Mouse (Mus musculus) testis, postnatal 14 days (tissue): ENCODE measurements around the gene Wwc2.

Source experiments
- DNase-seq: peaks from one replicate; pipeline ENCODE4 v3.0.0; 2021; ENCODE audit warnings: low spot score

Wwc2 gene

DNA sequence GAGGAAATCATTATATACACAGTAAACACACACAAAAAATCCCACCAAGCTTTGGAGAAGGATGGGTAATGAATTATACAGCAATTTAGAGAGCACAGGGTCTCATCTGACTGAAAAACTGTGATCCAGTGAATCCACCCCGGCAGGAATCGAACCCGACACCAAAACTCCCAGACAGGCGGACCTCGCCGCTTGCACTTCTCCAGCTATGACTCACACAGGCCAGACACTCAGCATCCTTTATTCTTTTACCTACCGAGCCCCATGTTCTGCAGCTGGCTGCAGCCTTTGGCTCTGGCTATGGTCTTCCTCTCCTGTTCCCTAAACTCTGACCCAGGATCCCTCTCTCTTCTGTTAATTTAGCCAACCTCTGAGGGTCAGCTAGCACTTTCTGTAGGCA lies 85.5 kb downstream of the Wwc2 start:
- no peak for DNase-seq

DNA sequence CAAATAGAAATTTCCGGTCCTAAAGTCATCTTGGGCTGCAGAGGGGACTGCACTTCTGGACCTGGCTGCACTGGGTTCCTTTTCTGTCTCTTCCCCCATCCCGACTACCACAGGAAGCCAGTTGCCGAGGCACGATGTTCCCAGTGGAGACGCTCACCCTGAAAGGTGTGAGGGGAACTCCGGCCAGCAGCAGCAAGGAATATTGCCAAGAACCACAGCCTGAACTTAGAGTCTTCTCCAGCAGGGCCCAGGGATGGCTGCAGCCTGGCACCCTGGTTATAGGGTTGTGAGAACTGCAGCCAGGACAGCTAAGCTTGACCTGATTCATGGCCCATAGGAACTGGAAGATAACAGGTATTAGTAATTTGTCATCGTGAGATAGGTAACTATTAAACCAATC lies 86.7 kb downstream of the Wwc2 start:
- DNase-seq: no peak

DNA sequence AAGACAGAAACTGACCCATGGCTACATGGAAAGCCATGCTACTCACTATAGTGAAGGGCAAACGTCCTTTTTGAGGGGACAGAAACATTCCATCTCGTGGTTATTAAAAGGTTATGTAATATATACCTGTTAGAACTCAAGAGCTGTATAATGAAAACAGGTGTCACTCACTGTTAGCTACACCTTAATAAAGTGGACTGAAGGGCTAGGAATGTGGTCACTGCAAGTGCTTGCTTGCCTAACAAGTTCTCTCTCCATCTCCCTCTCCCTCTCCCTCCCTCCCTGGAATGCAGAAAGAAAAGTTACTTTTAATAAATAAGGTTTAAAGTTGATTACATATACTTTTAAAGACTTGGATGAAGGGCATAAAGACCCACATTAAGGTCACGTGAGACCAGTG lies 88.0 kb downstream of the Wwc2 start:
- no peak for DNase-seq

DNA sequence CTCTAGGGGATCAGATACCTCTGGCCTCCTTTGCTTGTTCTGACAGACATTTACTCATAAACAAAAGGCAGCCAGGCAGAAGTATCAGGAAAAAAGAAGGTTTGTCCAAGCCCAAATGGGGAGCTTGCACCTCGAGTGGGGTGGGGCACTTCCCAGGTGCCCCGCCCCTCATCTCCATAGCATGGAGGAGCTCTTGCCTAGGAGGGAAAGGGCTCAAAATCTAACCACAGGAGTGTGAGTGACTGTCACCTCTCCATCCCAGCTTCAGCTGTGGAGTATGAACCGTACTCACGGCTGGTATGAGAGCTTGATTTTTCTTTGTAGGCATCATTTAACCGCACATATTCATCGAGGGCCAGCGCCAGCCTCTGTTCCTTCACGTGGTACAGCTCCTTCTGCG lies 90.4 kb downstream of the Wwc2 start:
- DNase-seq: no peak

DNA sequence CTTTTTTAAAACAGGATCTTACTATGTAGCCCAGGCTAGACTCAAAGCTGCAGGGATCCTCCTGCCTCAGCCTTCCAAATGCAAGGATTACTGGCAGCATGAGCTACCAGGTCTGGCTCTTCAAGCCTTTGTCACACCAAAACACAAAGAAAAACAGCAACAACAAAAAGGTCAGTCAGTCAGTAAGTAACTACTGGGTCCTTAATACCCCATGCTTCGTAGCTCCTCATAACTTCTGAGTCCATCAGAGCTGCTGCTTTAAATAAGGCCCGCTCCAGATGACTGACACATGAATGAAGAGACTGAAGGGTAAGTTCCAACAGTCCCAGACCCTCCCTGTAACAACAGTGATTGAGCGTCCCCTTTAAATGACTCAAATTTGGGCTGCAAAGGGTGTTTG lies 90.8 kb downstream of the Wwc2 start:
- no peak for DNase-seq

DNA sequence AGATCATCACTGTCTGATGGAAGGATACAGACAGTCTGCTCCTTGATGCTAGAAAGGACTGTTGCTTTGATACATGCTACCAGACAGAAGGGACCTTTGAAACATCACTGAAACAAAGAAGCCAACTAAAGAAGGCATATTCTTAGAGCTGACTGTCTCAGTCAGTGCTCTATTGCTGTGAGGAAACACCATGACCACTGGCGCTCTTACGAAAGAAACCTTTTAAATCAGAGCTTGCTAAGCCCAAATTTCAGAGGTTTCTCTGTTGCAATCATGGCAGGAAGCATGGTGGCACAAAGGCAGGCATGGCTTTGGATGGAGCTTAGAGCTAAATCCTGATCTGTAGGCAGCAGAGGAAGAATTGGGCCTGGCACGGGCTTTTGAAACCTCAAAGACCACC lies 98.3 kb downstream of the Wwc2 start:
- DNase-seq: no peak

DNA sequence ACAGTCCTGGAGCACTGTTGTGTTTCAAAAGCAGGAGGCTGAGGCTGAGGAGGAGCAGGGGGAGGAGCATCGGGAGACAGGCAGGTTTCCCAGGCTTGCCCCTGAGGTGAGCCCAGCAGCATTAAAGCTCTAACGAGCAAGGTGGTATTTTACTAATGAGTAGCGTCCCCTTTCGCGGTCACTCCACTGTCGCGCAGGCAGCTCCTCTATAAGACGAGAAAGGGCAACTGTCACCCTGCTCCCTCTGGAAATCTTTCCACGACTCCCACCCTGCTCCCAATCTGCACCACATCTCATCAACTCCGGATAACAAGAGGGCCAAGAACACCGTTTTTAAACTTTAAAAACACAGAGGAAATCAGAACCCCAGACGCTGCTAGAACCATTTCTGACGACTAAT lies 99.1 kb downstream of the Wwc2 start:
- no peak for DNase-seq

DNA sequence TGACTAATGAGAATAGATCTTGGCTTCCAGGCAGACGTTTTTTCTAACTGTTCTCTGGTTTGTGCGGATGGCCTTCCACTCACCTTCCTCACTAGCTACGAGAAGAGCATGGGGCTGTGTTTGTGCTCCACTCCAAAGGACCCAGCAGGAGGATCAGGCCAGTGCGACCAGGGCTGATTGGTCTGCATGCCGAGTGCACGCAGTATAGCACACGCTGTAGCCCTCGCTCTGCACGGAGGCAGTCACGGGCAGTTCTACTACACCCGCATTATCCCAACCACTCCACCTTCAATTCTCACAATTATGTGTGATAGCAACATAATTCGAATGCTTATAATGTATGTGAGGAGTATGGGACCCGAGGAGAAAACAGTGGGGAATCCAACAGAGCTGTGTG lies 99.9 kb downstream of the Wwc2 start:
- no peak for DNase-seq

DNA sequence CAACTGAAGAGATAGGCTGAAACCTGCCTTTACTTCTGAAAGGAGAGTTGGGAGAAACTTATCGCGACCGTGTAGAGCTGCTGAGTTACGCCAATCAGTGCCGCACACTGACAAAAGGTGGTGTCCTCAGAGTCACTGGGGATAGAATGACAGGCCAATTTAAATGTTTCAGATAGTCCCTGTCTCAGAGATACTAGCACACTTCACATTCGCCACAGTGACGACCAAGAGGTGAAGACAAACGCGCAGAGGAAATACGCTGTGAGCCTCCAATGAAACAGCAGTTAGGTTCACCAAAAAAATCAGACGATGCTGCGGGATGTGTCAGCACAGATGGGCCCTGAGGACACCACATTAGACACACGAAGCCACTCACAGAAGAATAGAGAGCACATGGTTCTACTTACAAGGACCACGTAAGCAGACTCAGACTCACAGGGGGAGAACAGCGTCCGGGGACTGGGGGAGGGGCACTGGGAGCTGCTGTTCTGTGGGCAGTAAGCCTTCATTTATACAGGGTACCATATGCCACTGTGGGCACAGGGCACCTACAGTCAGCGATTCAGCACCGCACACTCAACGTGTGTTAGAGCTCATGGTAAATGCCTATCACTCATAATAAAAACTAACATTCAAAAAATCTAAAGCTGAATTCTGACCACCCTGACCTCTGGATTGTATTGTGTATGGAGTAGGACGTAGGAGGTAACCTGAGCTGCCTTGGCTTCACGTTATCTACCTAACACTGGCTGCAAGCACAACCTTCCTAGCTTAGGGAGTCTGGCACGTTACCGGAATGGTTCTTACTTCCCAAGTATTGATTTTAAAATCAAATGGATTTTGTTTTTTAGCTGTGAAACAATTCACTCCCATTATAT lies 100.5 kb downstream of the Wwc2 start:
- DNase-seq: no peak

DNA sequence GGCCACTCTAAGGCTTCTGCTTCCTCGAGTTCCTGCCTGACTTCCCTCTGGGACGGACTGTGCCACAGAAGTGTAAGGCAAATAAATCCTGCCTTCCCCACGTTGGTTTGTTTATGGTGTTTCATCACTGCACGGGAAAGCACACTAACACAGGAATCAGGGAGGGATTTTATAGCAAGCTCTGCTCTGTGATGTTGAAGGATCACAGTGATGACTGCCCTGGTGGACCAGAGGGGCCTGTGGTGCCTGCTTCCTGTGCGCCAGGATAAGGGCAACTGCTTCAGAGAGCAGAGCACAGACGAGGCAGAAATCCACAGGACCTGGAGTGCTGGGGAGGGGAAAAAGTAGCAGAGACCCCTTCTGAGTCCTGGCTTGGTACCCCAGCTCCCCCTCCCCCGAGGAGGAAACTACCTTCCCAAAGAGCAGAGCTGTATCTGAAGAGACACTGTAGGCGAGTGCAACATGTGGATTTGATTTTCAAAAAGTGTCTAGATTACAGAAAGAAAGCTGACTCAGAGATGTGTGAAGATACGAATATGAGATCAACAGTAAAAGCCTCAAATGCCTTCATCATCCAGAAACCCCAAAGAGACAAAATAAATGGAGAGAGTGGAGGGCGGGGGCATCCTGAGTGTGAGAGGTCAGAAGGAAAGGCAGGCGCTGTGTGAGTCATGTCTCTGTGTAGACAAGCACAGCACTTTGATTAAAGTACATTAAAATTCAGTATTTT lies 101.7 kb downstream of the Wwc2 start:
- DNase-seq: no peak

DNA sequence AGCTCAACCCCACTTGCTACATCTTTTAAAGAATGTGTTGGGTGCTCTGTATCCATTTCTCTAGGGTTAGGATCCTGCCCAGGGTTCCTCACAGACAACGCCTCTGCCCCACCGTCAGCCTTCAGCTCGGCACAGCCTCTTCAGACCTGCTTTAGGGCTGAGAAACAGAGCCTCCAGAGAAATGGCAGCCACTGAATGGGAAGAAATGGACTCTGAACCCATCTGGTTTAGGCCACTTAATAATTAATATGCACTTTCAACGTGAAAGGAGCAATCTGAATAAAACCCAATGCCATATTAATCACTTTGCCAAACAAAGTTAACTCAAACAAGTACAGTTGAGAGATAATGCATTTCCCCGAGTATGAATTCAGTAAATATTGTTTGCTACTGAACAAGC lies 106.4 kb downstream of the Wwc2 start:
- DNase-seq: no peak

DNA sequence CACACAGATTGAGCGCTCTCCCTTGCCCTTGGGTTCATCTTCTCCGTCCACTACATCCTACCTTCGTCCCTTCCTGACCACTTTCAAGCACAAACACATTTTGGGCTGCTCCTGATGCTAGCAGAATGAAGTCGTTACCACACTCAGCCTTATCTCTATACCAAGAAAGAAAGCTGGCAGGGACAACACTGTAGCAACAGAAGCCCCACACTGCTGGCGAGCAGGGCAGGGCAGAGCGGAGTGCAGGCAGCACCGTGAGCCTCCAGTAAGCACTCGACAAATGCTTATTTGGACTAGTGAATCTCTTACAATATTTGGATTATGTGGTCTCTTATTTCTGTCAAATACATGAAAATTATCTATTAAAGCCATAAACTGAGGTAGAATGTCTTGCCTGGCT lies 107.0 kb downstream of the Wwc2 start:
- no peak for DNase-seq

DNA sequence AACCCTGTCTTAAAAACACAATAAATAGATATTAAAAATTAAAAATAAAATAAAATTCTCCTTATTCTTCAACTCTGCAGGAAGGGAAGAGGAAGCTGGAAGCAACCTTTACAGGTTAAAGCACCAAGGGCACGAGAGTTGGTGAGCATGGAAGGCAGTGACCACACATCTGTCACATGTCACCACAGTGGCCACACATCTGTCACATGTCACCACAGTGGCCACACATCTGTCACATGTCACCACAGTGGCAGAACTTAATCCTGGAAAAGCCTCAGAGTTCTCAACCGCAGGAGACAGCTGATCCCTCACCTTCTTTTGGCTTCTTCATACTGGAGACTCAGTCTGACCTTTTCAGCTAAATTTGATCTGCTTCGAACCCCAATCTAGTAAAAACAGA lies 112.2 kb downstream of the Wwc2 start:
- no peak for DNase-seq

DNA sequence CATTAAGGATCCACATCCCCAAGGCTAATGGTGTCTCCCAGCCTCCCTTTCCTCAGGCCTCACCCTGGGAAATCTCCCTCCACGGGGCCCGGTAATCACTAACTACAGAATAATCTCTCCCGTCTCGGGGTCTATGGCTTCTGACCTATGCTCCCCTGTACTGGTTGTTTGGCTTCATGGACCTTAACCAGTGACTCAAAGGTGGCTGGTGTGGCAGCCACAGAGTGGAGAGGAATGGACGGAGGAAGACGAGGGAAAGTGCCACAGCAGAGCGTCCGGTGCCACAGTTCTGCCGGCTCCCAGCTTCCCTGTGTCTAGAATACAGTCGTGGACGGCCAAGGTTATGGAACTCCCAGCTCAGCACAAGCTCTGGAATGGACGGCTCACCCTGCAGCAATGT lies 114.9 kb downstream of the Wwc2 start:
- no peak for DNase-seq

DNA sequence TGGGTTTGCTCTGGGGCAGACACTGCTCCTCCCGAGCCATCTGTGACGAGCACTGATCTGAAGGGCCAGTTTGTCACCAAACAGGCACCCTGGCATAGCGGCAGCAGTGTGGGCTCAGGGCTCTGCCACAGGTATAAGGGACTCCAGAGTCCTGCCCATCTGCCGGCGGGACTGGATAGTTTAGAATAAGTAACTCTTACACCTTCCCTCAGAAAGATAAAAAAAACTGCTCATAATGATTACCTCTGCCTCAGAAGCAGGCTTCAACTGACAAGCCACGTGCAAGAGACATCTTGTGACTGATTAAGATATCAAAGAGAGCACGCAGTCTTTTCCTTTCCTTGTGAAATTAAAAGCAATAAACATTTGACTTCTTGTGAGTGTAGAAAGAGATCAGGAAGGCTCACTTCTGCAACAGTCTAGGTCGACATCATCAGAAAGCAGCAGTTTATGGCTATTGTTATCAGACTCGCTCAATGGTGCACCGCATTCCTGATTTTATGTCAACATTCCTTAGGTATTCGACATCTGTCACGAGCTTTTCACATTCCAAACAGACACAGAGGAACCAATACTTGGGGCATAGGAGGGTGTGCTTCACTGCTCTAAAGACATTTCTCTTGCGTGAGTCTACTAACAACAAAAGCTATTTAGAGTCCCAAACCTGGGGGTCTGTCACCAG lies 116.1 kb downstream of the Wwc2 start:
- no peak for DNase-seq

DNA sequence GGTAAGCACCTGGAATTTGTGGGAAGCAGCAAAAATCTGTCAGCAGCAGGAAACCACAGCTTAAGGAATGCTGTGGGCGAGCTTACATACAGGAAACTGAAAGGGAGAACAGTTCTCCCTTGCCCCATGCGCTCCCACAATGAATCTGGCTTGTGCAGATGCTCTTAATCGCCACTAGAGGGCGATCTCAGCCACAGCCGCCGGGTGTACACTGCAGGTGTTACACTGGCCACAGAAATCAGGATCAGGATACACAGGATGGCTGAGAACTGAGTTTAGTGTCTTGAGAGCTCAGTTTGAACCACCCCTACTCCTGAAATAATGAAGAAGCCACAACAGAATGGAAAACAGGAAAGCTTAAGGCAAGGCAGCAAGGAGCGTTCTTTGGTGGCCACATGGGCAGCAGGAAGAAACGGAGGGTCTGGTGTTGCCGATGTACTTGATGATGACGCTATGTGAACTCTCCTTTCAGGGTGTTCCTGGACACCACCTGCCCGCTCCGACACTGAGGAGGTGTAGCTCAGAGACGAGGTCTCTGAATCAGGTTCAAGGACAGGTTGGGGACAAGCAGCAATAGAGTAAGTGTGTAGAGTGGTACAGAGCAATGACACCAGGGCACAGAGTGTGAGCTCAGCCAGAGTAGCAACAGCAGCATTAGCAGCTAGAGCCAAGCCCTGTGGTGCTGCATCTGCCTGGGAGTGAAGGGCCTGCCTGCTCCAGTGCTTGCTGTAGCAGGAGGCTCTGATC lies 118.2 kb downstream of the Wwc2 start:
- DNase-seq: peak; percentile 31

DNA sequence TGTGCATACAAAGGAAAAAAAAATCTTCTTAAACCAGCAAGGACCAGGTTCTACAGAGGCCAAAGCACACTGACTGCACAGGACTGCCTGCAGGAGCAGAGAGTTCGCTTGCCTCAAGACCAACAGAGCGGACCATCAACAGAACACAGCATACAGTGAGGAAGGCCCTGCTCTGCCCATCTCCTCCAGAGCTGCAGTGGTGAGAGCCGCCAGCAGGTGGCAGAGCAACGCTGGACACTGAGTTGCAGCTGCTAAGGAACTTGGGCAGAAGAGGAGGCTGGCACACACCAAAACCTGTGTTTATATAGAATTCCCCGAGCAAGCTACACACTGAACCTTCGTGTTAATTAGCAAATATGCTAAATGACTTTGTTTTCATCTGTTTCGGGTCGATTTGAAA lies 123.7 kb downstream of the Wwc2 start:
- peak; percentile 55 for DNase-seq

DNA sequence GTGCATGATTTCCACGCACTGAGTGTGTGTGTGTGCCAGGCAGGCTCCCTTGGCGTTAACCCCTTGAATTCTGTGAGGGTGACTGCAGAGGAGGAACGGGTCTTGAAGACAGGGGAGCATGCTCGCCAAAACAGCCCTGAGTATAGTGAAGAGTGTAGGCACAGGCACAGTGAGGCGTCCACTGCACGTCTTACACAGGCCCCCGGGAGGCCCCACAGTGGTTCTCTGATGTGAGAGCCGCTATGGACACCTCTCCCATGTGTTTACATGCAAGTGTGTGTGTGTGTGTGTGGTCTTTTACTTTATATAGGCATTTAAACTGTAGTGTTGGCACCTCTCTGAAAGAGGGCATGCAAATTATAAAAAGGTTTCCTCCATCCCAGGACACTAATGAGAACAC lies 124.2 kb downstream of the Wwc2 start:
- no peak for DNase-seq

DNA sequence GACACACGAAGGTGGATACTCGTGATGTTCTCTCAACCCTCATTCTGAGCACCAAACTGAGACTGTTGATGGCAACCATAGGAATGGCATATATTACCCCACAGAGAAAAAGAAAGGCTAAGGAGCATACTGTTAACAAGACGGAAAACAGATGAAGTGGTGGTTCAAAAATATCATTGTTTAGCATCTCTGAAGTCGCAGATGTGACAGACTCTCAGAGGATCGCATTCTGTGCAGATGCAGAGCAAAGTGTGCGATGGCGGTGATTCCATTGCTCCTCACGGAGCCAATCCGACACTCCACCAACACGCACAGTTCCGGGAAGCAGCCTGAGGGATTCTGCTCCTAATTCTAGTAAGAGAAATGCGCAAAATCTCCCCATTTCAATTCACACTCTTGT lies 131.5 kb downstream of the Wwc2 start:
- DNase-seq: no peak

DNA sequence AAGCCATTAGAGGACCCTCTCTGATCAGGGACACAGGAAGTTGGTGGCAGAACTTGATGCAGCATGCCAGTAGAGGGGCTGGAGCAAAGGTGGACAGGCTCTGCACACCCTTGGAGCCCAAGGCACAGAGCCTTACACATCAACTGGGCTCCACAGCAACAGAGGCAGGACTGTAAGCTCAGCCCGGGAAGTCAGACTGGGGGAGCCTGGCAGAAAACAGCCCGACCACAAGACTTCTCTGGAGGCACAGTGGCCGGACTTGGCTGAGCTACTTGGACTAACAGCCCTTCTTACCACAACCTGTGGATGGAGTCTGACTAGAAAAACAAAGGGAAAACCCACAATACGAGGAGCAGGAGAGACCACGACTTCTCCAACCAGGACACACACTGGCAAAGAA lies 137.4 kb downstream of the Wwc2 start:
- DNase-seq: no peak

DNA sequence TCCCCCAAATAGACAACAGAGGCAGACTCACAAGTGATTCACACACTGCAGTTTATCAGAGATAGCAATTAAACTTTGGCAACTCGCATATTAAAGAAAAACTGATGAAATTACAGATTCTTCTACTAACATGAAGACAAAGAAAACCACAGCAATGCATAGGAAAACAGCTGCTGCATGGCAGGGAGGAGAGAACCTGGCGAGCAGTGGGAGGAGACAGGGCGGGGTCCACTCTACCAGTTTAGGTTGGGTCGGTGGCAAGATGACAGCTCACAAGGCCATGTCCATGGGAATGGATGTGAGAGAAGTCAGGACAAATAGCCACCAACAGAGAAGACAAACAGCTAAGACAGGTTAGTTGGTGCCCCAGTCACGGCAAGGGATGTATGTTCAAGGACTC lies 138.0 kb downstream of the Wwc2 start:
- DNase-seq: no peak

DNA sequence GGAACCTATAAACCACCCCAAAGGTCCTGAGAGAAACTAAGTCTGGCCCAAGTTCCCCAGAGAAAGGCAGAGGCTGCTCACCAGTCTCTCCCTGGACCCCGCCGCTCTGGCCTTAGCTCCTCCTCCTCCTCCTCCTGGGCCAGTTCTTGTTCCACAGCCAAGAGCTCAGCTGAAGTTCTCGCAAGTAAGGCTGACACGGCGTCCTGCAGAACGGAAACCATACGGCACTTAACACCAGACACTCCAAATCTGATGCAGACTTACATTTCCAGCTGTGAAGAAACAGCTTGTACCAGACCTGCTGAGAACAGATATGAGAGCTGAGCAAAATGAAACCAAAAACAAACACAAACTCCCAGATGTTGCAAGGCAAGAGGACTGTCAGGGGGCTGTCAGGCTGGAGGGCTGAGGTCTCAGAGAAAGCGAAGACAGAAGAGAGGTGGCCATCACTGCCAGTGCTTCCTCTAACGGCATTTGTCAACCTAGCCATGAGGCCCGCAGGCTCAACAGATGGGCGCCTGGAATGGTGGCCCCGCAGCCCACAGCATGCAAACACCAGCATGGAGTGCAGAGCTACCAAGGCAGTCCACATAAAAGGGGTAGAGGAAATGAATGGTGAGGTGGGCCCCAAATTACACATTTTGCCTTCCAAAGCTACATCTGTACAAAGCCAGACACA lies 138.8 kb downstream of the Wwc2 start:
- peak; percentile 61 for DNase-seq
